Mouse (Mus musculus): ENCODE measurements around the gene Ccdc71.

Gene Ccdc71

GRCm38 (mm10) chr9:108461181-108461631 lies 879 bp downstream of the Ccdc71 start, which contains the start of gene Klhdc8b:
TSS of gene Klhdc8b (minus strand) at chr9:108461581.
- DNase-seq, result no peak

- DNase-seq, result no peak
Measured at GRCm38 (mm10) chr9:108461675-108462074, 1.3 kb downstream of the Ccdc71 start.

- no peak for DNase-seq
Measured at GRCm38 (mm10) chr9:108462192-108462591, 1.9 kb downstream of the Ccdc71 start.

GRCm38 (mm10) chr9:108463713-108464112 lies 3.4 kb downstream of the Ccdc71 start:
- no peak for DNase-seq

GRCm38 (mm10) chr9:108466219-108466618 lies 5.9 kb downstream of the Ccdc71 start:
- DNase-seq, result no peak

GRCm38 (mm10) chr9:108469430-108469829 lies 9.1 kb downstream of the Ccdc71 start:
- no peak for DNase-seq

GRCm38 (mm10) chr9:108469845-108470244 lies 9.5 kb downstream of the Ccdc71 start:
- no peak for DNase-seq

- DNase-seq, result no peak
Measured at GRCm38 (mm10) chr9:108474528-108474927, 14.2 kb downstream of the Ccdc71 start.

GRCm38 (mm10) chr9:108478638-108479156 lies 18.4 kb downstream of the Ccdc71 start:
- DNase-seq, result no peak

GRCm38 (mm10) chr9:108479241-108479640 lies 18.9 kb downstream of the Ccdc71 start:
- DNase-seq, result no peak

GRCm38 (mm10) chr9:108479721-108480351 lies 19.5 kb downstream of the Ccdc71 start, which contains the start of gene Lamb2:
TSS of gene Lamb2 (plus strand) at chr9:108479736.
- no peak for DNase-seq

- no peak for DNase-seq
Measured at GRCm38 (mm10) chr9:108480813-108481519, 20.6 kb downstream of the Ccdc71 start.

- no peak for DNase-seq
Measured at GRCm38 (mm10) chr9:108481520-108482210, 21.3 kb downstream of the Ccdc71 start.

GRCm38 (mm10) chr9:108483051-108483790 lies 22.9 kb downstream of the Ccdc71 start:
- no peak for DNase-seq

GRCm38 (mm10) chr9:108484021-108484420 lies 23.7 kb downstream of the Ccdc71 start:
- DNase-seq, result no peak

GRCm38 (mm10) chr9:108485301-108485875 lies 25.1 kb downstream of the Ccdc71 start:
- DNase-seq, result no peak

- no peak for DNase-seq
Measured at GRCm38 (mm10) chr9:108486973-108487530, 26.7 kb downstream of the Ccdc71 start.

GRCm38 (mm10) chr9:108488403-108488802 lies 28.1 kb downstream of the Ccdc71 start:
- DNase-seq, result no peak

GRCm38 (mm10) chr9:108489215-108489614 lies 28.9 kb downstream of the Ccdc71 start:
- no peak for DNase-seq

- no peak for DNase-seq
Measured at GRCm38 (mm10) chr9:108489702-108490558, 29.6 kb downstream of the Ccdc71 start.
